Mouse (Mus musculus) frontal cortex, postnatal 25 days (tissue): ENCODE results near the gene Tcn2.
"Not testable (repeated sequence)": the region's sequence is repeated elsewhere in the genome, so short reads cannot be mapped to it uniquely, and the experiment has no call there.

Experiments
- DNase-seq, 2 experiments: peaks; one replicate each; pipeline ENCODE4 v3.0.0; 2022; ENCODE audit warnings: low spot score in 2 of 2

Gene Tcn2

GRCm38 (mm10) chr11:3930019-3930418, 1.9 kb downstream of the Tcn2 start:
- no peak for DNase-seq

GRCm38 (mm10) chr11:3925916-3926315, 6.0 kb downstream of the Tcn2 start:
- no peak for DNase-seq

GRCm38 (mm10) chr11:3922731-3923130, 9.2 kb downstream of the Tcn2 start:
- no peak for DNase-seq

GRCm38 (mm10) chr11:3922115-3922514, 9.8 kb downstream of the Tcn2 start:
- DNase-seq: no peak

DNA sequence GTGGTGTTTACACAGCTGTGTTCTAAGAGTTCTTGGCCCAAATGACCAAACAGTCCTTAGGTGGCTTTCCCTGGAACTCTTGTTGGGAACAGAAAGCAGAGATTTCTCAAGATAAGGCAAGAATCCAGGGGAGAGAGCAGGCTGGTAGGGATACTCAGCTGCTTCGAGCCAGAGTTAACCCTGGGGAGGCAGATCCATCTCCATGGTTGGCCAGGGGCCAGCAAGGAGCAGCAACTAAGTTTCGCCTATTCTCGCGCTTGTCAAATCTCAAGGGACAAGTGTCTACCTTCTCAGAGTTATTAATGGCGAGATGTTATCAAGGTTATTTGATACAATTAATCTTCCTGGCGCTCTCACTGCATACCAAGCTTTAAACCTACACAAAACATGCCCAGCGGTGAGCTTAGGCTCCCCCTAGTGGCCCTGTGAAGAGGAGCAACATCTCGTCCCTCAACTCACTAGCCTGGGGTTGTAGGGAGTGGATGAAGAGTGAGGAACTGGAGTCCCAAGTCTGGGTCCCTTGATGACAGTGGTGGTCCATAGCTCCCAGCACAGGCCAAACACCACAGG, 10.6 kb downstream of the Tcn2 start:
- peak in 1 of 2 experiments; percentile 35 for DNase-seq

GRCm38 (mm10) chr11:3920476-3920875, 11.5 kb downstream of the Tcn2 start:
- no peak for DNase-seq

- no peak for DNase-seq
Observed at GRCm38 (mm10) chr11:3918738-3919137, 13.2 kb downstream of the Tcn2 start.

GRCm38 (mm10) chr11:3914109-3914840, 17.7 kb downstream of the Tcn2 start, which contains the start of gene Slc35e4:
TSS of gene Slc35e4 (minus strand) at chr11:3914664.
- DNase-seq: peak; percentile 79 to 84

DNA sequence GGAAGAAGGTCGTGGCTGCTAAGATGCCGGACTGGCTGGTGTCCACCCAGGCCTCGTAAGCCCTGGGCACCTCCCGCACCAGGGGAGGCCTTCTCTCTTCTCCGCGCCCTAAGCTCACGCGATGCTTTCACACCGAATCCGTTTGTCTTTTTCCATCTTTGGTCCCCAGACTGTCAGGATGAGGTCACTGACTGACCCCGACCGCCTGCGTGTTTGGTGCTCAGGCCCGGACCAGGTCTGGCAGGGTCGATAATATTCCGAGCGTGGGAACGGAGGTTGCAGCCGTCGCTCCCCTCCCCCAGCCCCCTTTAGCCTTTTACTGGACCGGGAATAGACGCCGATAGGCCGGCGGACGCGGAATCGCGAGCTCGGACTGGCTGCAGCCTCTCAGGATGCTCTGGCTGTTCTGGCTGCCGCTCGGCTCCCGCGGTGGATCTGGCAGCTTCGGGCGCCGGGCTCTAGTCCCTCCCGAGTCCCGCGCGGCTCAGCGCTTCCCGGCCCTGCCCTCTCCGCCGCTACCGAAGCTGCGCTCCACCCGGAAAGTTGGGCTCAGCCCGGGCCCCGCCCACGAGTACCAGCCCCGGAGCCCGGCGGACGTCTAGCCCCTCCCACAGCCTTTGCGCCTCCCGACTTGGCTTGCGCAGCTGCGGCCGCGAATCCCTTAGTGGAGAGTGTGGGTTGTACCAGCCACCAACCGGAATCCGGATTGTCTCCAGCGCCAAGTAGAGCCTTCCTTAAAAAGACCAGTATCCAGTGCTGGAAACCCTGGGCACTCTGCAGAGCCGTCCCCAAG, 18.4 kb downstream of the Tcn2 start:
- DNase-seq: peak; percentile 84

- DNase-seq: no peak
Observed at GRCm38 (mm10) chr11:3912875-3913271, 19.1 kb downstream of the Tcn2 start.

GRCm38 (mm10) chr11:3912100-3912874, 19.7 kb downstream of the Tcn2 start:
- no peak for DNase-seq

- not testable (repeated sequence) for DNase-seq
Observed at GRCm38 (mm10) chr11:3911440-3911839, 20.5 kb downstream of the Tcn2 start.

GRCm38 (mm10) chr11:3910513-3911310, 21.2 kb downstream of the Tcn2 start:
- no peak for DNase-seq

DNA sequence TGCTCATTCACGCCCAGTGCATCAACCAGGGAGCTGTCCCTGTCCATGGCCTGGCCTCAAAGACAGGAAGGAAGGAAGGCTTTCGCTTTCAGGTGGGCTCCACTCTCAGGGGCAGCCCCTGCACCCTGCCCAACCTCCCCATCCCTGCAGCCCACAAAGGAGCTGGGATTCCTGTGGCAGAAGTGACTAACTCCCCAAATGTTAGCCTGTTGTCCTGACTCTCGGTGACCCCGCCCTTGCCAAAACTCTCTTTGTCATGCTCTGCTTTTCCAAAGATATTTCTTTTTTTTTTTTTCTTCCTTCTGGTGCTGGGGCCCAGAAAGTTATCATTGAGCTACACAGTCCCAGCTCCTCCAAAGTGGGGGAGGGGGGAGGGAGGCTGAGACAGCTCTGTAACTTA, 22.7 kb downstream of the Tcn2 start:
- no peak for DNase-seq

- no peak for DNase-seq
Observed at GRCm38 (mm10) chr11:3905446-3905845, 26.5 kb downstream of the Tcn2 start.

- no peak for DNase-seq
Observed at GRCm38 (mm10) chr11:3904673-3905072, 27.3 kb downstream of the Tcn2 start.

DNA sequence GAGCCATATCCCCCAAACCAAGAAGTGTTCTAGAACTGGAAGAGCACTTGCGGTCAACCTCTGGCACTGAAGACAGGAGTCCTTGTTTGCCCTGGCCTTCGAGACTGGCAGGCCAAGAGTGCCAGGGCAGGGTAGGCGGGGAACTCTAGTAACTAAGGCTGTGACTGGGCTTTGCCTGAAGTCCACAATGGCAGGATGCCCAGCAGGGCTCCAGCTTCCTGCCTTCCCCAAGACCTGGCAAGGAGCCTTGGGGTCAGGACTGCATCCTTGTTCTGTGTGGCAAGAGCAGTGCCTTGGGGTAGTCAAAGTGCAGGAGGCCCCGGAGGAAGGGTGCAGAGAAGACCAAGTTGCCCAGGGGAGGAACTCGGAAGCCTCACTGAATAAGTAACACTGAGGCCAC, 28.9 kb downstream of the Tcn2 start:
- peak in 1 of 2 experiments; percentile 44 for DNase-seq

GRCm38 (mm10) chr11:3902516-3902915, 29.4 kb downstream of the Tcn2 start:
- no peak for DNase-seq

DNA sequence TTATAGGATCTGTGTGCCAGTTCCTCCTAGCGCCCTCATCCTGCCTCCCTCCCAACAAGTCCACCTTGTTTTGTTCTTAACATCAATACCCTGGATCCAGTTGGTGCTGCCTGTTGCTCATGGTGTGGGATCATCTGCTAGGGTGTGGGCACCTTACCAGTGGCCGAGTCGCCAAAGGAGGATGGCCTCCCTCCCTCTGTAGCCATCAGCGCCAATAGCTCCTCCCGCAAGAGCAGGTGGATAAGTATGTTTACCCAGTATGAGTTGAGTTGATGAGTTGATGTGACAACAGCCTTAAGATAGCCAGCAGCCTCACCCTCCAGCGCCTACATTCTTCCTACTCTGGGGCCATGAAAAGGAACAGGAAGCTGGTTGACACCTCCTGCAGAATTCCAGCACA, 31.7 kb downstream of the Tcn2 start:
- DNase-seq: no peak

DNA sequence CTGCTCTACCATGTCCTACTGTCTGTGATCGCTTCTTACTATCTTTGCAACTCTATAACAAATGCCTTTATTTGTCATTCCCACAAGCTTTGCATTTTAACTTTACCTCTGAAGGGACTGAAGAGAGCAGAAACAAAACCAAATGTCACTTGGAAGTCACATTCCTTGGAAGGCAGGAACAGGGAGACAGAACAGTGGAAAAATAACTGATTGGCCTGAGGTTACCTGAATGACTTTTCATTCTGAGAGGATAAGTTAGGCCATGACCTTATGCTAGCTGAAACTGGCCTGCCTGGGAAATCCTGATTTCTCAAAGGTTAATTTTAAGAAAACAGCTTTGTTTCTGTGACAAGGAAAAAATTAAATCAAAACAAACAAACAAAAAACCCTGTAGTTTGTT, 36.0 kb downstream of the Tcn2 start:
- no peak for DNase-seq

- DNase-seq: no peak
Observed at GRCm38 (mm10) chr11:3895458-3895857, 36.5 kb downstream of the Tcn2 start.
